Mouse (Mus musculus): Measurements from ENCODE around the gene Cptp.

GRCm38 (mm10) chr4:155849391-155849790 lies 19.8 kb downstream of the Cptp start:
- no peak for TF ChIP-seq CTCF (IDR thresholded peaks at IDR 0.05; ENCODE audit: low read depth)
- TF ChIP-seq EP300 (IDR thresholded peaks at IDR 0.05; ENCODE audit: low read depth), result no peak

Data from liver, postnatal 0 days (tissue).